Mouse (Mus musculus) liver, adult (tissue): ENCODE measurements around the gene Bag3.

Experiments
- GATA4 ChIP-seq: IDR thresholded peaks from 2 replicates; pipeline ENCODE4 v1.6.1; 2014; ENCODE audit warnings: mild to moderate bottlenecking, low read length; ENCODE audit not compliant: insufficient replicate concordance

Gene Bag3

DNA sequence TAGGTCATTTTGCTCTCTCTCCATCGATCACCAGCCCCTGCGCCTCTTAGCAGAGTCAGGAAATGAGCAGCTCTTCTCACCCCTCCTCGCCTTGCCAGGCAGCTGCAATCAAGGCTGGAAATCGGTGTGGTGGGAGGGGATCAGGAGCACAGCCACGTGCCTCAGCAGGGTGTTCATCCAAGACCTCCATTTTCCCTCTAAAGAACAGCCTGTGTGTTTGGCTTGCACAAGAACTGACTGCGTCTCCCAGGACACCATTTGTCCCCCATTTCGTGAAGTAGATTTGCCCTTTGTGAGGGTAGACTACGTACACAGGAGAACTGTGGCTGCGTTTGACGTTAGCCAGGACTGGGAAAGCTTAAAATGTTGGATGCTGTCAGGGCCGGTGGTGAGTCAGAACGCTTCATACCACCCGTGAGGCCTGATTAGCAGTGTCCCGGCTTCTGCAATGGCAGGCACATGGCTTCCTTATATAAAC, 6.2 kb downstream of the Bag3 start:
- TF ChIP-seq GATA4: peak; percentile 53; the same call in 1 of the 2 replicates

DNA sequence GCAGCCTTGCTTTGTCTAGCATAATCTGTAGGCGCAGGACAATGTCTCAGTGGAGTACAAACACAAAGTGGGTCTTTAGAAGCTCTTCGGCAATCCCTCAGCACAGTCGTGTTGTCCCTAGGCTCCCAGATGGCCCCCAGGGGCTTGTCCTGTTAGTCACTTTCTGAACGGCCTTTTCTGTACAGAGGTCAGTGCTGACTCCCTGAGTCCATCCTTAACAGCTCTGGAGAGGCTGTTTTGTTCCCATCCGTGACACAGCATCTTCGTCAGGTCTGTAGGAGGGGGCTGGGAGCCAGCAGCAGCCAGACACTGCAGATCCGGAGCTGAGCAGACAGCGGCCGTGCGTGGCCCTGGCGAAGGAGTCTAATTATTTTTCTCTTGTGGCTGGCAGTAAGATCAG, 7.6 kb downstream of the Bag3 start:
- TF ChIP-seq GATA4: no peak

DNA sequence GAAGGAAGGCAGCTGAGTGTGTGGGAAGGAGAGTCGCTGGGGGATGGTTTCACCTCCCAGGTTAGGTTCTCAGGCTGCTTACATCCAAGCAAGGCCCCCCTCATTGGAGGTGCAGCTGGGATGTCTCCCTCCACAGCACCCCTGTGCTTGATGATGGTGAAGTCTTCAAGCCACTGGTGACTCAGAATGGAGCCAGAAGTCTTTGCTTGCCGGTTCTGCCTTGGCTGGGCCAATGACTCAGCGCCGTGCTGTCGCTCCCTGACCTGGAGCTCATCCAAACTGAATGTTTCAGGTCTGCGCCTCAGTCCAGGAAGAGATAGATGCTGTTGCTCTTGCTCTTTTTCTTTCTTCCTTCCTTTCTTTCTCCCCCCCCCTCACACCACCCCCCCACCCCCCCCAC, 8.5 kb downstream of the Bag3 start:
- TF ChIP-seq GATA4: no peak

DNA sequence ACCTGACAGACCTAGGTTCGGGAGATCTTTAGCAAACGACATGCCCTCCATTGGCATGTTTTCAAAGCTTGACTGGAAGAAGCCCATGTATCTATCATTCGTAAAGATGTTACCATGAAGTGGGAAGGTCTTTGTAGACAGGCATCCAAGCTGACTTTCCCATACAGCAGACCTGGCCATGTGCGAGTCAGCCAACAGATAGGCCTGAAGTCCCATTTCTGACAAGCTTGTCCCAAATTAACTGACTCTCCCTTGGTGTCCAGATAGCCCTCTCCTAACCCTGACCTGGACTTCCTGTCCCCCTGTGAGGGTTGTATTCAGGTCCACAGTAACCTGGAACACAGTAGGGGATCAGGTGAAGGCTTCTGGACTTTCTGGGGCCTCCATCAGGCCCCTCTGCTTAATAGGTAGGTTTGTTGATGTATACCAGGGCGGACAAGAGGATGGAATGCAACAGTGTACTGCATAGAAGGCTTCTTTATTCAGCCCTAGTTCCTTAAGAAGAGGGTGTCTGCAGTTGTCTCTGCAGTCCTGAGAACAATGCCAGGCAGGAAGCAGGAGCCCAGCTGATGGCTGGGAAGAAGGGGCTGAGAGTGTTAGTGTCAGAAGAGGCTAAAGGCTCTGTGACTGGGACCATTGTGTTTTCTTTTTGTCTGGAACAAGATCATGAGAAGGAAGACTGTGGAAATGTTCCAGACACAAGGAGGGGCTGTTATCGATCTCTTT, 9.2 kb downstream of the Bag3 start:
- TF ChIP-seq GATA4: no peak

DNA sequence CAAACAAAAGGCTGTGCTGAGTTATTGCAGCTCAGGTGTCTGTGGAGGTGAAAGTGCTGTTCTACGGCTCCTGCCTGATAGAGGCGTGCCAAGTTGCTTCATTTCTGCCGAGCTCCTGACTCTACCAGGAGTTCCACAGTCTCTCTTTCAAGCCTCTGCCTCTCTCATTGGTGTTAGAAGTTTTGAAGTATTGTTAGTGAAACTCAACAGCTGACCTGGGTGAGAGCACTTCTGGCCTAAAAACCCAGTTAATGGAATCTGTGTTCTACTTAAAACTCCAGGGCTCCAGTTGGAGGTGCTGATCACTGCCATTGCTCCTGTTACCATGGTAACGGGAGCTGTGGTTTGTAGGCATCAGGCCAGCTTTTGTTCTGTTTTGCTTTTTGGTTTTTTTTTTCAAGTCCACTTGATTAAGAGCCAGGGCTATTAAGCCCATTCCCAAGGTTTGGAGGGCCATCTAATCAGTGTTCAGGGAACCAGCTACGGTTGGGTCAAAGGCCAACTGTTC, 11.6 kb downstream of the Bag3 start:
- no peak for TF ChIP-seq GATA4

DNA sequence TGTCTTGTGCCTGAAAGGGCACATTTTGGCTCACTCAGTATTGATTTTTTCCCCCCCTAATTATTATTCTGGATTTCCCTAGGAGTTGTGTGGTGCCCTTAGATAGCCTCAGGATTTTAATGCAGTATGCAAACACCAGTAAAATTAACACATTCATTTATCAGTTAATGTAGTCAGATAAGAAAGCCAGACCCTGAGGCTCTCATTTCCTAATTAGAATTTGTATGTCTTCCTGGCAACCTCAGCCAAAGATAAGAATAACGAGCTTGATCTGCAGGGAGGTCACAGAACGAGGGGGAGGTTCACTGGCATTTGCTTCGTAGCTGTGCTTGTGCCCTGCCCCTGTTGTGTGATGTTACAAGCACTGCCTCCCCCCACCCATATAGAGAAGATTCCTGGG, 12.7 kb downstream of the Bag3 start:
- no peak for TF ChIP-seq GATA4

DNA sequence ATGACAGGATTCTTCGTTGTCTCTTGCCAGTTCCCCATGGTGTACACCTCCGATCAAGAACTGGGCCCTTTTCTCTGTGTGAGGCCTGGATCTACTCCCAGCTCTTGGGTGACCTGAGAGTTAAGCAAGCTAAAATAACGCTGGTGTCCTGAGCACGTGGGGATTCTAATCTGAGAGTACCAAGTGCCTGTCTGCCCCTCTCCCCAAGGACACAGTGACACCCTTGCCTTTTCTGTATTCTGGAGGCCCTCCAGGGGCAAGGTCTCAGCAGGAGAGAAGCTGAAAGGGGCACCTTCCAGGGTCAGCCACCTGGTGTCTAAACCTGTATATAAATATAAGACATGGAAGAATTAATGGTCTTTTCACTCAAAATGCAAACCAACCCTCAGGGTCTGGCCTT, 14.3 kb downstream of the Bag3 start:
- TF ChIP-seq GATA4: no peak

DNA sequence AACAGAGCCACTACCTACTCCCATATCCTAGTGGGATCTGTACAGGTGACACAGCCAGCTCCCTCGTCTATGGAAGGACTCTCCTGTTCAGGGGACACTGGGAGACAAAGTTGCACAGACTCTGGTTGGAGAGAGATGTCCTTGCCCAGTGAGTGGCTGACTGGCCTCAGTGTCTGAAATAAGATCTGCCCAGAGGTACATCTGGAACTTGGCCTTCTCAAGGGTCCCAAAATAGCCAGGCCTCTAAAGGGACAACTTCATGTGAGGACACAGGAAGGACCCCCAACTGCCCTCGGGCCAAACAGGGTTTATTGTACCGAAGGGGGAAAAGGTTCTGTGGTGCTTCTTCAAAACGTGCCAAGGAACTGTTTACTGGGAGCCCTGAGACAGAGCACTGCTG, 14.8 kb downstream of the Bag3 start:
- no peak for TF ChIP-seq GATA4

DNA sequence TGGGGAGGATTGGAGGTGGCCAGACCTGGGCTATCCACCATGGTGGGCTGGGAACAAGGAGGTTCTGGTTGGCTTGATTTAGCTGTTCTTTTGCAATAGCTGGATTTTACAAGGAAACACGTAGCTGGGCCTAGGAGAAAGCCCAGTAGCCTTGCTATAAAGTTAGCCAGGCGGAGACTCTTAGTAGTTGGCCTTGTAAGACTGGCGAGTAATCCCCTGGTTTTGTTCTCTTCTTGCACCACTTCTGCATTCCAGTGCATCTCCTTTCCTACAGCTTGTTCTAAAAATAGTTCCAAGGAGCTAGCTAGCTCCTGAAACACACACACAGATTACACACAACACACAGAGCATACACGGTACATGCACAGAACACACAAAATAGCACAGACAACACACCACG, 15.4 kb downstream of the Bag3 start:
- no peak for TF ChIP-seq GATA4

DNA sequence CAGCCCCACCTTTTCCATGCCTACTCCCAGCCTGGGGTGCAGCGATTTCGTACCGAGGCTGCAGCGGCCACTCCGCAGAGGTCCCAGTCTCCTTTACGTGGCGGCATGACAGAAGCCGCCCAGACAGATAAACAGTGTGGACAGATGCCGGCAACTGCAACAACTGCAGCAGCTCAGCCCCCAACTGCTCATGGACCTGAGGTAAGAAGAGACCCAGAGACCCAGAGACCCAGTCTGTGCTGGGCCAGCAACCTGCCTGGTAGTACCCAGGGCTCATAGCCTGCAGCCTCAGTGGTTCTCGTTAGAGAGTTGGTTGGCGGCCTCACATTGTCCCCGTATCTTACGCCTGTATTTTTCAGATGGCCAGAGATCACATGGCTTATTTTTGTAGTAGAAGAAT, 16.7 kb downstream of the Bag3 start:
- TF ChIP-seq GATA4: no peak

DNA sequence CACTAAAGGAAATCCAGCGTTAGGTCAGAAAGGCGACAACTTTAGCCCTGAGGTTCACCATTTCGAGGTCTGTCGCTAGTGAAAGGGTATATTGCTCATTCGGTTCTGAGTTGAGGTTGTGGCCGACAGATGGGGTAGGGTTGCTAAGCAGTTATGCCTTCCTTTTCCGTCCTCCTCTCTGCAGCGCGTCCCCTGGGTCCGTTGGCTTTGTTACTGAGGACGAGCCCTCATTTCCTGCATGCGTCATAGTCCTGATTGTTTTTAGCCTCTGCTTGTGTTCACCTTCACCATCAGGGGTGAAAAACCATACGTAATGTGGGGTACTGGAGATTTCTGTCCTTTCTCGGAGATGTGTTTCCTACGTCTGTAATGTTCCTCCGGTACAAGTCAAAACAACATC, 17.3 kb downstream of the Bag3 start:
- no peak for TF ChIP-seq GATA4

DNA sequence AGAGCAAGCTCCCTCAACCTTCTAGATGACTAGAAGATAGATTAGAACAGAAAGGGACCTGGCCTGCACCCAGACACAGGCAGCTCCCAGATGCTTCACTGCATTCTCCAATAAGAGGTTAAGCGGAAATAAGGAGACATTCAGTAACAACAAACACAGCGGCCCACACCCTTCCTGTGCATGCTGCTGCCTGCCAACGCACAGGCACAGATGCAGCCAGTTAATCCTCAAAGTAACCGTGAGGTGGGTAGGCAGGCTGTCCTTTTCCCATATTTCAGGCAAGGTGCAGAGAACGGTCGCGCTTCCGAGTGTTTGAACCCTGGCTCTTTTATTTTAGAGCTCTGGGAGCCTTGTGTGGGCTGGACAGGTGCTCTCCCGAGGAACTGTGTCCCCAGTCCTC, 17.8 kb downstream of the Bag3 start:
- TF ChIP-seq GATA4: no peak

DNA sequence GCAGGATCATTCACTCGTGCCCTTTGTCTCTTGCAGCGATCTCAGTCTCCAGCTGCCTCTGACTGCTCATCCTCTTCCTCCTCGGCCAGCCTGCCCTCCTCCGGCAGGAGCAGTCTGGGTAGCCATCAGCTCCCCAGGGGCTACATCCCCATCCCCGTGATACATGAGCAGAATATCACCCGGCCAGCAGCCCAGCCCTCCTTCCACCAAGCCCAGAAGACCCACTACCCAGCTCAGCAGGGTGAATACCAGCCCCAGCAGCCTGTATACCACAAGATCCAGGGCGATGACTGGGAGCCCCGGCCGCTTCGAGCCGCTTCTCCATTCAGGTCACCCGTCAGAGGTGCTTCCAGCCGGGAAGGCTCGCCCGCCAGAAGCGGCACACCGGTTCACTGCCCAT, 18.4 kb downstream of the Bag3 start:
- no peak for TF ChIP-seq GATA4

DNA sequence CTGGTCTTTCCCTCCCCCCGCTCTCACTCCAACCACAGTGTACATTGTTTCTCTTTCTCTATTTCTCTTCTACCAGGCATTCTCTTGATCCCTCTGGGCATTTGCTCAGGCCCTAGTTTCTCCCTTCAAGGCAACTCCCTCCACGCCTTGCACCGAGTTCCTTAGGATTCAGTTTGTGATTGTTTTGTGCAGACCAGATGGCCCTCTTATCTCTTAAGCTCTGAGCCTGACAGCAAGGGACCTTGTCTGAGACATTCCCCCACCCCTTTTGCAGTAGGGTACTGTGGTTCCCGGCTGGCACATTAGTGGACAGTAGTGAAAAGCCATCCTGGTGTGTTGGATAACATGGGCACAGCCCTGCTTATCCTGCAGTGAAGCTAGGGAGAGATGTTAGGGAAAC, 19.1 kb downstream of the Bag3 start:
- no peak for TF ChIP-seq GATA4

DNA sequence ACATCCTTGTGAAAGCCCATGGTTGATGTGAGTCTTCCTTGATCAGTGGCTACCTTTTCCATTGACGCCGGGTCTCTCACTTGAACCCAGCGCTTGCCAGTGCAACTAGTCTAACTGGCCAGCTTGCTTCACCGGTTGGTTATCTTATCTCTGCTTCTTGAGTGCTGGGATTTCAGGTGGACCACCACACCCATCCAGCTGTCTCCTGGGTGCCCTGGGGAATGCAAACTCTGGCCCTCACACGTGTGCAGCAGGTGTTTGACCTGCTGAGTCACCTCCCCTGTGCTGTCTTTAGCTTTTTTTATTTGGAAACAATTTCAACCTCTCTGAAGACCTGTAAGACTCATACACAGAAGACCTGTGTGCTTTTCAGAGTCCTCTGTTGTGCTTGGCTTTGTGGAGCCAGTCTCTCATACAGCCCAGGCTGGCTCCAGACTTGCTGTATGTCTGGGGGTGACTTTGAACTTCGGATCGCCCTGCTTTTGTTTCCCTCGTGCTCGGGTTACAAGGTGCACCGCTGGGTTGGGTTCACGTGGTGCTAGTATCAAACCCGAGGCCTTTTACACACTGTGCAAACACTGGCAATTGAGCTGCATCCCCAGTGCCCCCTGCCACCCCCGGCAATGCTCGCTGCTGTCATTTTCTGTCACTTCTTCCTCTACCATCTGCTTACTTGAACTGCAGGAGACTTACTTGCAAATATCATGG, 19.9 kb downstream of the Bag3 start:
- no peak for TF ChIP-seq GATA4

DNA sequence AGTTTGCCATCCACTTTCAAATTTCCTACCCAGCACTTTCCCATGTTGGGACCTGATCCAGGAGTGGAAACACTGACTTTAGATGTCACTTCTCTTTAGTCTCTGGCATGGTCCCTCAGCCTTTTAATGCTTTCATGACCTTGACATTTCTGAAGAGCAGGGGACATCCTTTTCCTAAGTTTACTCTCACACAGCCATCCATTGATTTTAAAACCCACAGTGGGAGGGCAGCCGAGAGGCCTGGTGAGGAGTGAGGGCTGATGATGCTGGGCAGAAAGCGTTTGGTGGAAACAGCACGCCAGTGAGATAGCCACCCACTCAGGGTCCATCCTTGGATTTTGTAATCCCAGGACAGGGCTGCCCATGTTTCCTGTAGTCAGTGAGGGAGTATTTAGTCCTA, 20.5 kb downstream of the Bag3 start:
- no peak for TF ChIP-seq GATA4
